Mouse (Mus musculus): ENCODE data around the gene Socs7. TPM values are rescaled to one million over a fixed set of nuclear protein-coding genes. Genes with fewer than 3 reads are reported as not detected.
A peak's percentile ranks its signal among the peaks of the same experiment; 100 is the strongest.

Gene Socs7
- polyA plus RNA-seq, 1 experiment = 4.6 TPM

- Histone ChIP-seq H3K27ac (ENCODE audit: insufficient read depth, low read depth, low read length) (no peak overlapping the region), H3K4me3 (ENCODE audit: low read depth, low read length) (no peak overlapping the region), H3K4me1 (ENCODE audit: control insufficient read depth, insufficient read depth, insufficient read length, low read length) (peaks cover 12% of the 10 kb centered on the region), H3K27me3 (ENCODE audit: control insufficient read depth, insufficient read depth, low read length) (no peaks in the 10 kb centered on the region; the same call in 1 of the 2 replicates), H3K36me3 (ENCODE audit: control insufficient read depth, insufficient read depth, low read length) (no peaks in the 10 kb centered on the region)
- peak; percentile 95 for TF ChIP-seq CTCF (IDR thresholded peaks at IDR 0.05; ENCODE audit: extremely low read depth, insufficient read length, insufficient replicate concordance, low read depth, low read length)
- TF ChIP-seq POLR2A (IDR thresholded peaks at IDR 0.05; ENCODE audit: low read depth, low read length) = no peak
- WGBS = 5% methylated on average over 3 of the region's 3 CpGs
Measured at GRCm38 (mm10) chr11:97432015-97432414, 69.7 kb downstream of the Socs7 start.

- no peak for TF ChIP-seq CTCF (IDR thresholded peaks at IDR 0.05; ENCODE audit: extremely low read depth, insufficient read length, insufficient replicate concordance, low read depth, low read length)
Measured at GRCm38 (mm10) chr11:97432983-97433539, 70.7 kb downstream of the Socs7 start.

GRCm38 (mm10) chr11:97434121-97434520 lies 71.8 kb downstream of the Socs7 start:
- Histone ChIP-seq H3K27ac (ENCODE audit: insufficient read depth, low read depth, low read length) (no peak overlapping the region), H3K4me1 (ENCODE audit: control insufficient read depth, insufficient read depth, insufficient read length, low read length) (peaks cover 12% of the 10 kb centered on the region), H3K27me3 (ENCODE audit: control insufficient read depth, insufficient read depth, low read length) (no peaks in the 10 kb centered on the region; the same call in 1 of the 2 replicates), H3K4me3 (ENCODE audit: low read depth, low read length) (no peak overlapping the region), H3K36me3 (ENCODE audit: control insufficient read depth, insufficient read depth, low read length) (no peaks in the 10 kb centered on the region)
- TF ChIP-seq POLR2A (IDR thresholded peaks at IDR 0.05; ENCODE audit: low read depth, low read length) = no peak
- no peak for TF ChIP-seq CTCF (IDR thresholded peaks at IDR 0.05; ENCODE audit: extremely low read depth, insufficient read length, insufficient replicate concordance, low read depth, low read length)
- 86% methylated on average over 8 of the region's 8 CpGs for WGBS

More at GRCm38 (mm10) chr11:97432983-97433539, 70.7 kb downstream of the Socs7 start:
- no peak overlapping the region for H3K27ac ChIP-seq (ENCODE audit: insufficient read depth, low read depth, low read length)
- no peak overlapping the region for H3K4me3 ChIP-seq (ENCODE audit: low read depth, low read length)
- H3K4me1 ChIP-seq (ENCODE audit: control insufficient read depth, insufficient read depth, insufficient read length, low read length) = peaks cover 12% of the 10 kb centered on the region
- 62% methylated on average over 8 of the region's 8 CpGs for WGBS
- no peaks in the 10 kb centered on the region; the same call in 1 of the 2 replicates for H3K27me3 ChIP-seq (ENCODE audit: control insufficient read depth, insufficient read depth, low read length)
- H3K36me3 ChIP-seq (ENCODE audit: control insufficient read depth, insufficient read depth, low read length) = no peaks in the 10 kb centered on the region

- H3K27me3 ChIP-seq (ENCODE audit: control insufficient read depth, insufficient read depth, low read length) = peaks cover 3% of the 10 kb centered on the region
- peak; percentile 52; the same call in 1 of the 2 replicates for TF ChIP-seq CTCF (IDR thresholded peaks at IDR 0.05; ENCODE audit: extremely low read depth, insufficient read length, insufficient replicate concordance, low read depth, low read length)
- TF ChIP-seq POLR2A (IDR thresholded peaks at IDR 0.05; ENCODE audit: low read depth, low read length) = no peak
- WGBS = 2% methylated on average over 15 of the region's 15 CpGs
- H3K27ac ChIP-seq (ENCODE audit: insufficient read depth, low read depth, low read length) = peak overlapping the region; percentile 70
- H3K4me1 ChIP-seq (ENCODE audit: control insufficient read depth, insufficient read depth, insufficient read length, low read length) = peaks cover 12% of the 10 kb centered on the region
- peak overlapping the region; percentile 87 for H3K4me3 ChIP-seq (ENCODE audit: low read depth, low read length)
- no peaks in the 10 kb centered on the region for H3K36me3 ChIP-seq (ENCODE audit: control insufficient read depth, insufficient read depth, low read length)
Measured at GRCm38 (mm10) chr11:97434704-97435454, 72.5 kb downstream of the Socs7 start.

- H3K27ac ChIP-seq (ENCODE audit: insufficient read depth, low read depth, low read length) = peak overlapping the region; percentile 70
- peaks cover 13% of the 10 kb centered on the region for H3K27me3 ChIP-seq (ENCODE audit: control insufficient read depth, insufficient read depth, low read length)
- TF ChIP-seq CTCF (IDR thresholded peaks at IDR 0.05; ENCODE audit: extremely low read depth, insufficient read length, insufficient replicate concordance, low read depth, low read length) (no peak), POLR2A (IDR thresholded peaks at IDR 0.05; ENCODE audit: low read depth, low read length) (peak; percentile 23; the same call in 1 of the 2 replicates)
- H3K4me1 ChIP-seq (ENCODE audit: control insufficient read depth, insufficient read depth, insufficient read length, low read length) = peaks cover 12% of the 10 kb centered on the region
- 55% methylated on average over 13 of the region's 13 CpGs for WGBS
- H3K4me3 ChIP-seq (ENCODE audit: low read depth, low read length) = no peak overlapping the region; the same call in 1 of the 2 replicates
- H3K36me3 ChIP-seq (ENCODE audit: control insufficient read depth, insufficient read depth, low read length) = no peaks in the 10 kb centered on the region
Measured at GRCm38 (mm10) chr11:97435808-97436491, 73.6 kb downstream of the Socs7 start.

GRCm38 (mm10) chr11:97437745-97438144 lies 75.4 kb downstream of the Socs7 start:
- H3K4me1 ChIP-seq (ENCODE audit: control insufficient read depth, insufficient read depth, insufficient read length, low read length) = peaks cover 12% of the 10 kb centered on the region
- H3K4me3 ChIP-seq (ENCODE audit: low read depth, low read length) = no peak overlapping the region
- WGBS = 38% methylated on average over 5 of the region's 5 CpGs

GRCm38 (mm10) chr11:97438868-97439267 lies 76.5 kb downstream of the Socs7 start:
- peaks cover 25% of the 10 kb centered on the region for H3K27me3 ChIP-seq (ENCODE audit: control insufficient read depth, insufficient read depth, low read length)
- peak overlapping the region; percentile 50; the same call in 1 of the 2 replicates for H3K27ac ChIP-seq (ENCODE audit: insufficient read depth, low read depth, low read length)
- WGBS = 65% methylated on average over 9 of the region's 9 CpGs
- TF ChIP-seq POLR2A (IDR thresholded peaks at IDR 0.05; ENCODE audit: low read depth, low read length) (peak; percentile 18; the same call in 1 of the 2 replicates), CTCF (IDR thresholded peaks at IDR 0.05; ENCODE audit: extremely low read depth, insufficient read length, insufficient replicate concordance, low read depth, low read length) (no peak)
- H3K4me1 ChIP-seq (ENCODE audit: control insufficient read depth, insufficient read depth, insufficient read length, low read length) = peaks cover 12% of the 10 kb centered on the region
- no peak overlapping the region for H3K4me3 ChIP-seq (ENCODE audit: low read depth, low read length)
- H3K36me3 ChIP-seq (ENCODE audit: control insufficient read depth, insufficient read depth, low read length) = no peaks in the 10 kb centered on the region

More at GRCm38 (mm10) chr11:97437745-97438144, 75.4 kb downstream of the Socs7 start:
- Histone ChIP-seq H3K27ac (ENCODE audit: insufficient read depth, low read depth, low read length) (peak overlapping the region; percentile 50), H3K27me3 (ENCODE audit: control insufficient read depth, insufficient read depth, low read length) (peaks cover 25% of the 10 kb centered on the region), H3K36me3 (ENCODE audit: control insufficient read depth, insufficient read depth, low read length) (no peaks in the 10 kb centered on the region)
- no peak for TF ChIP-seq CTCF (IDR thresholded peaks at IDR 0.05; ENCODE audit: extremely low read depth, insufficient read length, insufficient replicate concordance, low read depth, low read length)
- no peak for TF ChIP-seq POLR2A (IDR thresholded peaks at IDR 0.05; ENCODE audit: low read depth, low read length)
